Mouse (Mus musculus): ENCODE results near the gene Coa3. TPM values are rescaled to one million over a fixed set of nuclear protein-coding genes. Genes with fewer than 3 reads are reported as not detected.

Coa3 gene
- total and polyA plus RNA-seq, 3 experiments, result 117 to 285 (median 177) TPM

DNA sequence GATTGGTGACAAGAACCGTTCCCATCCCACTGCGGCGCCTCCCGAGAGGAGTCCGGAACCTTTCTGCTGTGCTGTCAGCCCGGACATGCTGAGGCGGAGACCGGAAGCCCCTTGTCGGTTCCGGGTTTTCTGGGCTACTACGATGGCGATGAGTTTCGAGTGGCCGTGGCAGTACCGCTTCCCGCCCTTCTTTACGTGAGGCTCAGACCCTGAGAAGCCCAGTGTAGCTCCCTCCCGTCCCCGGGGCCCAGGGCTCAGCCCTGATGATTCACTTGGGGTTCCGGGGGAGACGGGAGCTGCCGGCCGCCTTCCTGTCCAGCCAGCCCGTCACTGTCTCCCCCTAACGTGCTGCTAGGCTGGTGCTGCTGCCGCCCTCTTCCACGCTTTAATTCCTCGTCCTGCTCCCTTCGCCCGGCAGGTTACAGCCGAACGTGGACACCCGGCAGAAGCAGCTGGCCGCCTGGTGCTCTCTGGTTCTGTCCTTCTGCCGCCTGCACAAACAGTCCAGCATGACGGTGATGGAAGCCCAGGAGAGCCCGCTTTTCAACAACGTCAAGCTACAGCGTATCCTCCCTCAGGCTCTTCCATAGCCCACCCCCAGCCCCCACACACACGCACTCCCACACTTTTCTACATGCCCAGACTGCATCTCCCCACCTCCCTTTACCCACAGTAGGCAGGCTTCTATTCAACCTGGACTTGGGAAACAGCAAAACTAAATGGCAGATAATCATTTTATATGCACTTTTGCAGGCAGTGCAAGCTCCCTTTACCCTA lies 25.1 kb downstream of the Coa3 start, which contains the start of gene Vps25 (continued):
- peak; percentile 98 for TF ChIP-seq NELFE (IDR thresholded peaks at IDR 0.05; ENCODE audit: low read depth, low read length)

DNA sequence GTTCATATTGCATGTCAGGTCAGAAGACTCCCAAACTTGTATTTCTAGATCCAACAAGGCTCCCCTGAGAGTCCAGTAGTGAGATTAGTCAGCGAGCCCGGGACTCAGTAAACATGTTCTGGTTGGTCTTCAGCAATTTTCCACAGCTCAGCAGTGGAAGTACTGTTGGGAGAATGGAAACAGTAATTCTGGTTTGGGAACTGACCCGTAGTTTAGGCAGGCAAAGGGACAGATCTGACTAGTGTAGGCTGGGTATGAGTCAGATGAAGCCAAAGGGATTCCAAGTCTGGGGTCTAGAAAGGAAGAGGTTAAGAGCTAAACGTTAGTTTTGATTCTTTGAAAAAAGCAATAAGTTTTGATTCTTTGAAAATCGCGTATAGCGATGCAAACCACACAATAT lies 26.0 kb downstream of the Coa3 start:
- Histone ChIP-seq H3K4me2 (ENCODE audit: insufficient read depth, low read depth, poor library complexity, severe bottlenecking) (peak overlapping the region; percentile 99), H3K4me3 (replicated peaks in 1 of 3; ENCODE audit: low read depth in 2 of 3, low read length in 2 of 3, poor library complexity in 1 of 3) (peak overlapping the region; percentile 80 to 95 (median 95)), H3K9ac (ENCODE audit: insufficient read depth, low read depth) (peak overlapping the region; percentile 77), H3K27ac (ENCODE audit: insufficient read depth, low read depth) (peak overlapping the region; percentile 46; the same call in 1 of the 2 replicates), H3K4me1 (ENCODE audit: control insufficient read depth in 1 of 2, insufficient read depth in 2 of 2) (peaks cover 0 to 23% of the 10 kb centered on the region in 2 experiments; a peak in 2 of 4 replicates), H3K36me3 (replicated peaks in 1 of 2; ENCODE audit: control insufficient read depth in 1 of 2, insufficient read depth in 1 of 2, low read length in 1 of 2) (peaks cover 11 to 21% of the 10 kb centered on the region in 2 experiments), H3K9me3 (replicated peaks; ENCODE audit: low read length) (no peaks in the 10 kb centered on the region), H3K79me2 (replicated peaks; ENCODE audit: control insufficient read depth, extremely low read depth, insufficient read depth, poor library complexity, severe bottlenecking) (peaks cover 12% of the 10 kb centered on the region), H3K27me3 (replicated peaks) (peaks cover 13% of the 10 kb centered on the region)
- in situ Hi-C loops (cut with MboI; ENCODE audit: low pct_ligation_motif_present, low pct_unique_long_range_greater_than_20kb, low sequenced_read_pairs), result loop anchor here (5.0 kb wide), 1 partner anchor 36 kb away; no protein-coding TSS in a partner anchor
- dilution Hi-C loops (cut with MboI; ENCODE audit: extremely low pct_ligation_motif_present, extremely low pct_unique_long_range_greater_than_20kb, low sequenced_read_pairs), result no loop called here
- TF ChIP-seq NELFE (IDR thresholded peaks at IDR 0.05; ENCODE audit: low read depth, low read length) (no peak), TBP (conservative IDR thresholded peaks at IDR 0.05; ENCODE audit: low read depth, low read length) (no peak; the same call in 1 of the 2 replicates), PAX5 (IDR thresholded peaks at IDR 0.05; ENCODE audit: low read length) (no peak), CHD1 (IDR thresholded peaks at IDR 0.05; ENCODE audit: low read depth, low read length) (no peak), JUN (IDR thresholded peaks at IDR 0.05; ENCODE audit: insufficient read depth, low read depth, low read length) (peak; percentile 49; the same call in 1 of the 2 replicates), MAX (IDR thresholded peaks at IDR 0.05; ENCODE audit: low read length) (no peak), MEF2A (IDR thresholded peaks at IDR 0.05; ENCODE audit: borderline replicate concordance, low read depth, low read length) (0 out of 2 replicates have a peak, but pooled peaks have one; percentile 9), IRF4 (IDR thresholded peaks at IDR 0.05; ENCODE audit: low read depth, low read length) (peak; percentile 92), EP300 (IDR thresholded peaks at IDR 0.05; ENCODE audit: low read length) (peak; percentile 80), RAD21 (IDR thresholded peaks at IDR 0.05; ENCODE audit: low read depth, low read length) (no peak), ZC3H11A (IDR thresholded peaks at IDR 0.05; ENCODE audit: low read depth, low read length) (no peak), ZNF384 (IDR thresholded peaks at IDR 0.05; ENCODE audit: low read depth, low read length) (no peak), BHLHE40 (IDR thresholded peaks at IDR 0.05; ENCODE audit: low read depth, low read length) (peak; percentile 23; the same call in 1 of the 2 replicates), JUND (conservative IDR thresholded peaks at IDR 0.05; ENCODE audit: low read depth, low read length) (peak; percentile 78; the same call in 1 of the 2 replicates)
- peak; percentile 64 for DNase-seq (ENCODE audit: extremely low read depth)

DNA sequence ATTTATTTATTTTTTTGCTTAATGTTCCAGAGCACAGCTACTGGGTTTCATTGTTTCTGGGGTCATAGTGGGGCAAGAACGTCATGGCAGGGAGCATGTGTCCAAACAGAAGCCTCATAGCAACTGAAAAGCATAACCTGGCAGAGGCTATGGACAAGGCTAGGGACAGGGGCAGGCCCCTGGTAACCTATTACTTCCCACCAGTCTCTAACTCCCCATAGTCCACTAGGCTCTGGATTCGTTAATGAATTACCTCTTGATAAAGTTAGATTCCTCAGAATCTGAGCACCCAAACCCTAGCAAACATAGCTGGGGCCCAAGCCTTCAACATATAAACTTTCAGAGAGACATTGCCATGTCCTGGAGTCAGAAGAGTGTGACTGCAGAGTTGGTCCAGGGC lies 27.9 kb downstream of the Coa3 start:
- dilution Hi-C loops (cut with MboI; ENCODE audit: extremely low pct_ligation_motif_present, extremely low pct_unique_long_range_greater_than_20kb, low sequenced_read_pairs), result no loop called here
- no peak overlapping the region for H3K9ac ChIP-seq (ENCODE audit: insufficient read depth, low read depth)
- H3K4me3 ChIP-seq (replicated peaks in 1 of 3; ENCODE audit: low read depth in 2 of 3, low read length in 2 of 3, poor library complexity in 1 of 3), result no peak overlapping the region
- H3K9me3 ChIP-seq (replicated peaks; ENCODE audit: low read length), result no peaks in the 10 kb centered on the region
- no peak for TF ChIP-seq JUND (conservative IDR thresholded peaks at IDR 0.05; ENCODE audit: low read depth, low read length)
- TF ChIP-seq CHD2 (IDR thresholded peaks at IDR 0.05; ENCODE audit: low read length), result no peak
- TF ChIP-seq NRF1 (IDR thresholded peaks at IDR 0.05; ENCODE audit: low read depth, low read length), result no peak
- no peak for TF ChIP-seq USF1 (IDR thresholded peaks at IDR 0.05; ENCODE audit: low read depth, low read length)
- no peak for TF ChIP-seq MEF2A (IDR thresholded peaks at IDR 0.05; ENCODE audit: borderline replicate concordance, low read depth, low read length)
- no peak for TF ChIP-seq MAZ (IDR thresholded peaks at IDR 0.05; ENCODE audit: low read depth, low read length)
- TF ChIP-seq KAT2A (IDR thresholded peaks at IDR 0.05; ENCODE audit: insufficient replicate concordance, low read length), result no peak
- TF ChIP-seq PAX5 (IDR thresholded peaks at IDR 0.05; ENCODE audit: low read length), result no peak
- TF ChIP-seq SIN3A (IDR thresholded peaks at IDR 0.05; ENCODE audit: low read length), result no peak
- TF ChIP-seq CTCF (conservative IDR thresholded peaks at IDR 0.05 in 1 of 2, IDR thresholded peaks at IDR 0.05 in 1 of 2; ENCODE audit: low read depth in 2 of 2, low read length in 2 of 2), result no peak
- TF ChIP-seq TCF12 (IDR thresholded peaks at IDR 0.05; ENCODE audit: low read depth, low read length), result no peak
- TF ChIP-seq ETS1 (conservative IDR thresholded peaks at IDR 0.05; ENCODE audit: low read depth, low read length), result no peak
- no peak for TF ChIP-seq RCOR1 (conservative IDR thresholded peaks at IDR 0.05; ENCODE audit: low read depth, low read length)
- no peak for TF ChIP-seq POLR2A (IDR thresholded peaks at IDR 0.05; ENCODE audit: low read depth, low read length)
- TF ChIP-seq SMC3 (IDR thresholded peaks at IDR 0.05; ENCODE audit: low read depth, low read length), result no peak
- no peak for TF ChIP-seq POLR2AphosphoS2 (IDR thresholded peaks at IDR 0.05; ENCODE audit: low read depth, low read length)
- DNase-seq (ENCODE audit: extremely low read depth), result no peak
- no peak overlapping the region for H3K4me2 ChIP-seq (ENCODE audit: insufficient read depth, low read depth, poor library complexity, severe bottlenecking)
- no peak overlapping the region for H3K27ac ChIP-seq (ENCODE audit: insufficient read depth, low read depth)
- H3K36me3 ChIP-seq (replicated peaks in 1 of 2; ENCODE audit: control insufficient read depth in 1 of 2, insufficient read depth in 1 of 2, low read length in 1 of 2), result peaks cover 3% of the 10 kb centered on the region in 2 experiments
- peaks cover 5 to 25% of the 10 kb centered on the region in 2 experiments for H3K4me1 ChIP-seq (ENCODE audit: control insufficient read depth in 1 of 2, insufficient read depth in 2 of 2)
- H3K79me2 ChIP-seq (replicated peaks; ENCODE audit: control insufficient read depth, extremely low read depth, insufficient read depth, poor library complexity, severe bottlenecking), result peaks cover 12% of the 10 kb centered on the region
- peaks cover 32% of the 10 kb centered on the region for H3K27me3 ChIP-seq (replicated peaks)
- in situ Hi-C loops (cut with MboI; ENCODE audit: low pct_ligation_motif_present, low pct_unique_long_range_greater_than_20kb, low sequenced_read_pairs), result loop anchor here (5.0 kb wide), 1 partner anchor 34 kb away; no protein-coding TSS in a partner anchor
